Mouse (Mus musculus) kidney, embryonic 15.5 days (tissue): ENCODE measurements around the gene Tecr. TPM values are rescaled to one million over a fixed set of nuclear protein-coding genes. Genes with fewer than 3 reads are reported as not detected.

Experiments used
- ATAC-seq: fragments of 200-750 bp; cut with Nextera tagmentation; replicated peaks from 2 replicates; pipeline ENCODE4 v1.8.0; 2017; ENCODE audit warnings: moderate TSS enrichment; ENCODE audit not compliant: low FRiP score
- H3K27ac ChIP-seq: fragments of 300-500 bp; sonication (generic); 2 replicates; pipeline ENCODE4 v1.5.1; 2015; ENCODE audit warnings: mild to moderate bottlenecking, inconsistent platforms
- H3K27me3 ChIP-seq: fragments of 300-500 bp; sonication (generic); 2 replicates; pipeline ENCODE4 v1.6.1; 2015; ENCODE audit warnings: inconsistent platforms
- H3K36me3 ChIP-seq: fragments of 300-500 bp; sonication (generic); 2 replicates; pipeline ENCODE4 v1.6.1; 2015; ENCODE audit warnings: inconsistent platforms
- H3K4me1 ChIP-seq: fragments of 300-500 bp; sonication (generic); 2 replicates; pipeline ENCODE4 v1.6.1; 2015; ENCODE audit warnings: inconsistent platforms
- H3K4me2 ChIP-seq: fragments of 300-500 bp; sonication (generic); 2 replicates; pipeline ENCODE4 v1.6.1; 2015; ENCODE audit warnings: moderate library complexity, mild to moderate bottlenecking, inconsistent platforms
- H3K4me3 ChIP-seq: fragments of 300-500 bp; sonication (generic); replicated peaks from 2 replicates; pipeline ENCODE4 v1.5.1; 2015; ENCODE audit warnings: mild to moderate bottlenecking, inconsistent platforms
- H3K9ac ChIP-seq: fragments of 300-500 bp; sonication (generic); 2 replicates; pipeline ENCODE4 v1.6.1; 2015; ENCODE audit warnings: mild to moderate bottlenecking, inconsistent platforms
- H3K9me3 ChIP-seq: fragments of 300-500 bp; sonication (generic); replicated peaks from 2 replicates; pipeline ENCODE4 v1.6.1; 2016; ENCODE audit warnings: inconsistent platforms
- WGBS: fragments of 180-500 bp; shearing (Covaris S2); methylation state at CpG from one replicate; pipeline ENCODE4 v1.1.7; 2015; ENCODE audit warnings: mixed read lengths; 5-methylcytosine and 5-hydroxymethylcytosine counted together
- polyA plus RNA-seq: library from polyadenylated mRNA; unstranded; fragments of >200 nt; fragmentation: Nextera tagmentation; extraction: Ambion mirVana; gene quantifications from 2 replicates; pipeline ENCODE4 v1.2.1, GENCODE M21; 2015

Gene Tecr
- polyA plus RNA-seq, result 577 and 605 TPM in 2 replicates

- peak within 1 kb of the TSS; percentile 73 for H3K4me2 ChIP-seq
- no peaks in the 10 kb centered on the region for H3K9me3 ChIP-seq
- H3K4me1 ChIP-seq, result peaks cover 26% of the 10 kb centered on the region
- H3K36me3 ChIP-seq, result peaks cover 30% of the 10 kb centered on the region
- peak within 1 kb of the TSS; percentile 78 for H3K4me3 ChIP-seq
- H3K27ac ChIP-seq, result peak within 1 kb of the TSS; percentile 98
- no peaks in the 10 kb centered on the region for H3K27me3 ChIP-seq
- H3K9ac ChIP-seq, result peak within 1 kb of the TSS; percentile 78
- ATAC-seq, result peak; percentile 96
- under 1% methylated on average over 68 of the region's 69 CpGs for WGBS
Measured at GRCm38 (mm10) chr8:83607661-83608397, at the start of gene Tecr, which contains the start of gene Dnajb1. Tecr (minus strand) TSS chr8:83607971. Dnajb1 (plus strand) TSS chr8:83608193.

- H3K27ac ChIP-seq, result peak overlapping the region; percentile 57; the same call in 1 of the 2 replicates
- H3K9me3 ChIP-seq, result no peaks in the 10 kb centered on the region
- H3K4me2 ChIP-seq, result no peak overlapping the region
- no peak for ATAC-seq
- WGBS, result 79% methylated on average over 13 of the region's 13 CpGs
- no peak overlapping the region for H3K9ac ChIP-seq
- no peaks in the 10 kb centered on the region for H3K27me3 ChIP-seq
- peaks cover 64% of the 10 kb centered on the region for H3K4me1 ChIP-seq
- H3K36me3 ChIP-seq, result peaks cover 33% of the 10 kb centered on the region
- no peak overlapping the region for H3K4me3 ChIP-seq
Measured at GRCm38 (mm10) chr8:83656484-83657246, 48.9 kb upstream of the Tecr start.

GRCm38 (mm10) chr8:83656043-83656442, 48.3 kb upstream of the Tecr start:
- H3K4me3 ChIP-seq, result no peak overlapping the region
- H3K27me3 ChIP-seq, result no peaks in the 10 kb centered on the region
- H3K4me1 ChIP-seq, result peaks cover 58% of the 10 kb centered on the region
- H3K4me2 ChIP-seq, result no peak overlapping the region
- ATAC-seq, result no peak
- 89% methylated on average over 9 of the region's 9 CpGs for WGBS
- peaks cover 33% of the 10 kb centered on the region for H3K36me3 ChIP-seq
- H3K9ac ChIP-seq, result no peak overlapping the region
- 0 out of 2 replicates have a peak overlapping the region, but pooled peaks have one; percentile 57 for H3K27ac ChIP-seq
- H3K9me3 ChIP-seq, result no peaks in the 10 kb centered on the region

- Histone ChIP-seq H3K27ac (no peak overlapping the region), H3K36me3 (peaks cover 33% of the 10 kb centered on the region), H3K4me2 (no peak overlapping the region), H3K9ac (no peak overlapping the region), H3K27me3 (no peaks in the 10 kb centered on the region), H3K4me1 (peaks cover 45% of the 10 kb centered on the region), H3K9me3 (no peaks in the 10 kb centered on the region), H3K4me3 (no peak overlapping the region)
- 91% methylated on average over 6 of the region's 6 CpGs for WGBS
- ATAC-seq, result no peak
Measured at GRCm38 (mm10) chr8:83654725-83655124, 47.0 kb upstream of the Tecr start.

GRCm38 (mm10) chr8:83653662-83654017, 45.9 kb upstream of the Tecr start:
- H3K4me1 ChIP-seq, result peaks cover 44% of the 10 kb centered on the region
- H3K4me3 ChIP-seq, result peak overlapping the region; percentile 76
- peak overlapping the region; percentile 85 for H3K27ac ChIP-seq
- H3K36me3 ChIP-seq, result peaks cover 26% of the 10 kb centered on the region
- H3K27me3 ChIP-seq, result no peaks in the 10 kb centered on the region
- peak overlapping the region; percentile 89 for H3K4me2 ChIP-seq
- WGBS, result 32% methylated on average over 10 of the region's 10 CpGs
- H3K9ac ChIP-seq, result peak overlapping the region; percentile 73
- no peaks in the 10 kb centered on the region for H3K9me3 ChIP-seq
- ATAC-seq, result 0 out of 2 replicates have a peak, but pooled peaks have one; percentile 0

- Histone ChIP-seq H3K27ac (peak overlapping the region; percentile 85), H3K9ac (peak overlapping the region; percentile 73), H3K9me3 (no peaks in the 10 kb centered on the region), H3K4me3 (peak overlapping the region; percentile 76), H3K4me1 (peaks cover 44% of the 10 kb centered on the region), H3K27me3 (no peaks in the 10 kb centered on the region), H3K36me3 (peaks cover 24% of the 10 kb centered on the region), H3K4me2 (peak overlapping the region; percentile 89)
- peak; percentile 13; the same call in 1 of the 2 replicates for ATAC-seq
- WGBS, result 1% methylated on average over 46 of the region's 46 CpGs
Measured at GRCm38 (mm10) chr8:83652744-83653661, 45.2 kb upstream of the Tecr start.

GRCm38 (mm10) chr8:83652030-83652743, 44.4 kb upstream of the Tecr start, which contains the start of gene Gipc1:
Gipc1 (plus strand) TSS chr8:83652677.
- H3K9me3 ChIP-seq, result no peaks in the 10 kb centered on the region
- ATAC-seq, result peak; percentile 96
- WGBS, result 4% methylated on average over 50 of the region's 50 CpGs

GRCm38 (mm10) chr8:83649699-83650098, 41.9 kb upstream of the Tecr start:
- Histone ChIP-seq H3K27ac (no peak overlapping the region), H3K4me1 (peaks cover 19% of the 10 kb centered on the region), H3K4me3 (no peak overlapping the region), H3K9ac (no peak overlapping the region), H3K27me3 (no peaks in the 10 kb centered on the region), H3K4me2 (no peak overlapping the region), H3K9me3 (no peaks in the 10 kb centered on the region), H3K36me3 (0 out of 2 replicates have a peak, but pooled peaks cover 3% of the 10 kb centered on the region)
- ATAC-seq, result no peak
- 93% methylated on average over 6 of the region's 6 CpGs for WGBS

More at GRCm38 (mm10) chr8:83652030-83652743, 44.4 kb upstream of the Tecr start, which contains the start of gene Gipc1:
- Histone ChIP-seq H3K27ac (peak within 1 kb of the TSS; percentile 85), H3K4me2 (peak within 1 kb of the TSS; percentile 89), H3K36me3 (peaks cover 16% of the 10 kb centered on the region), H3K27me3 (no peaks in the 10 kb centered on the region), H3K9ac (peak within 1 kb of the TSS; percentile 73), H3K4me1 (peaks cover 42% of the 10 kb centered on the region), H3K4me3 (peak within 1 kb of the TSS; percentile 76)

GRCm38 (mm10) chr8:83648031-83648430, 40.3 kb upstream of the Tecr start:
- Histone ChIP-seq H3K4me2 (no peak overlapping the region), H3K9ac (no peak overlapping the region), H3K27ac (no peak overlapping the region), H3K4me1 (peaks cover 4% of the 10 kb centered on the region), H3K9me3 (no peaks in the 10 kb centered on the region), H3K27me3 (no peaks in the 10 kb centered on the region), H3K4me3 (no peak overlapping the region), H3K36me3 (no peaks in the 10 kb centered on the region)
- ATAC-seq, result no peak
- WGBS, result 93% methylated on average over 4 of the region's 4 CpGs

- H3K27ac ChIP-seq, result no peak overlapping the region
- H3K4me2 ChIP-seq, result no peak overlapping the region
- H3K4me3 ChIP-seq, result no peak overlapping the region
- H3K36me3 ChIP-seq, result no peaks in the 10 kb centered on the region
- H3K9me3 ChIP-seq, result no peaks in the 10 kb centered on the region
- no peaks in the 10 kb centered on the region for H3K27me3 ChIP-seq
- no peak overlapping the region for H3K9ac ChIP-seq
- H3K4me1 ChIP-seq, result 0 out of 2 replicates have a peak, but pooled peaks cover 4% of the 10 kb centered on the region
- ATAC-seq, result no peak
- 91% methylated on average over 11 of the region's 11 CpGs for WGBS
Measured at GRCm38 (mm10) chr8:83647511-83647910, 39.7 kb upstream of the Tecr start.

- WGBS, result 71% methylated on average over 5 of the region's 5 CpGs
- H3K36me3 ChIP-seq, result no peaks in the 10 kb centered on the region
Measured at GRCm38 (mm10) chr8:83639649-83640048, 31.9 kb upstream of the Tecr start.

More at GRCm38 (mm10) chr8:83639649-83640048, 31.9 kb upstream of the Tecr start:
- Histone ChIP-seq H3K4me3 (no peak overlapping the region), H3K4me2 (no peak overlapping the region), H3K4me1 (no peaks in the 10 kb centered on the region), H3K27me3 (no peaks in the 10 kb centered on the region), H3K27ac (no peak overlapping the region), H3K9me3 (no peaks in the 10 kb centered on the region; the same call in 1 of the 2 replicates), H3K9ac (no peak overlapping the region)
- ATAC-seq, result no peak
